Mouse (Mus musculus): ENCODE results near the gene Nat9. TPM values are rescaled to one million over a fixed set of nuclear protein-coding genes. Genes with fewer than 3 reads are reported as not detected.

Nat9 gene
- polyA plus RNA-seq, 1 experiment from 2014 or later, result 16.4 TPM

DNA sequence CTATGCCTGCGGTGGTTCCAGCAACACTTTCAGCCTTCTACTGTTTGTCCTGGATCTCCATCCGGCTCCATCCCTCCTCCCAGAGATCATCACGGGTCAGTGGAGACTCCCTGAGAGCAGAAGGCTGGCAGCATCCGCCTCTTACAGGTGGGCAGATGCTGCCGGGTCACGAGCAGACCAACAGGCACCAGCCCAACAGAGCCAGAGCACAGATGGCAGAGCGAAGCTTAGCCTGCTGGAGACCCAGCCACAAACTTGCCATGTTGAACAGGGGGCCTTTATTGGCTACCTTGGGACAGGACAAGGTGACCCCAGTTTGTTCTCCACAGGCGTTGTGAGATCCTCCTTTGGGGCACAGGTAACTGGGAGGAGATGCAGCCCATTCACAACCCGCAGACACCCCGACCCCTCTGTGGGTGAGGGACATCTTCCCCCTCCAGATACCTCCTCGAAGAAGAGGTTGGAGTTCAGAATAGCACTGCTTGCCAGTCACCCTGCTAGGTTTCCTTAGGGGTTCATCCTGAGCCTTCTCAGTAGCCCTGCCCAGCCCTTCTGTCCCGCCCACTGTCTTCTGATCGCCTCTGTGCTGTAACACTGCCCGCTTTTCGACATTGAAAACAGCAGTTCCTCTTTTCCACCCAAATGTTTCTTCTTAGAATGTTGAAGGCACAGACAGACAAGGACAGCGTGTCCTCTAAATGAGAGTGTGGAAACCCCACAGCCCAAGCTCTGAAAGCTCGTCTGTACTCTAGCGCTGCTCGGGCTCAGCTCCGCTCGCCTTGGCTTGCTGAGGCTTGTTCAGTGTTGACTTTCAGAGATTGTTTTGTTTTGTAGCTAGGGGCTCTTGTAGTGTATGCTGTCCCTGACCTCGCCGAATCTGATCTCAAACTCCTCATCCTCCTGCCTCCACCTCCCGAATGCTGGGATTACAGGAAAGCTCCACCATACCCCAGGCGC is 21.4 kb upstream of the Nat9 start:
- Histone ChIP-seq H3K36me3 (ENCODE audit: control insufficient read depth, insufficient read depth, low read length) (peaks cover 15% of the 10 kb centered on the region; the same call in 1 of the 2 replicates), H3K27me3 (replicated peaks; ENCODE audit: control insufficient read depth, insufficient read depth, low read length) (no peaks in the 10 kb centered on the region), H3K9ac (ENCODE audit: low read length) (no peak overlapping the region), H3K4me2 (ENCODE audit: low read length) (no peak overlapping the region), H3K27ac (ENCODE audit: low read depth) (no peak overlapping the region), H3K4me3 (ENCODE audit: low read depth, low read length) (no peak overlapping the region), H3K9me3 (ENCODE audit: control insufficient read depth, low read length) (no peaks in the 10 kb centered on the region), H3K4me1 (replicated peaks; ENCODE audit: control insufficient read depth, insufficient read depth, low read length) (no peaks in the 10 kb centered on the region)
- DNase-seq (ENCODE audit: low spot score), result no peak
- ATAC-seq (replicated peaks; ENCODE audit: low FRiP score, low TSS enrichment, low read depth), result no peak
- 80% methylated on average over 25 of the region's 25 CpGs for WGBS

DNA sequence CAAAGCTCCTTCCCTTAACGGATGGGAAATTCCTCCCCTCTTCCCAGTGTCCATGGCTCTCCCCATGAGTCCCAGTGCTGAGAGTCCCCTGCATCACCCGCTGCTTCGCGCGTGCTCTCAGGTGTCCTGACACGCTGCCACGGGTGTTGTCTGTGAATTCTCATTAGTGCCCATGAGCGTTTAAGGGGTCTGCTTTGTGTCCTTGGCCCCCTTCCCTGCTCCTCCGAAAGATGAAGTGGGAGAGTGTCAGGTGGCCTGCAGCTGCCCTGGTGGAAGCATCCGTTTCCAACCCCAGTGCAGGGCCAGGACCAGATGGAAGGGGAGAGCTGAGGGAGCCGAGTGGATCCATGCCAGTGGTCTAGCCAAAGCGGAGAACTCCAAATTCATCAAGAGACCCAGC is 20.5 kb upstream of the Nat9 start:
- Histone ChIP-seq H3K4me3 (ENCODE audit: low read depth, low read length) (no peak overlapping the region), H3K27me3 (replicated peaks; ENCODE audit: control insufficient read depth, insufficient read depth, low read length) (no peaks in the 10 kb centered on the region), H3K9ac (ENCODE audit: low read length) (no peak overlapping the region), H3K27ac (ENCODE audit: low read depth) (no peak overlapping the region), H3K36me3 (ENCODE audit: control insufficient read depth, insufficient read depth, low read length) (peaks cover 15% of the 10 kb centered on the region; the same call in 1 of the 2 replicates), H3K4me1 (replicated peaks; ENCODE audit: control insufficient read depth, insufficient read depth, low read length) (no peaks in the 10 kb centered on the region), H3K9me3 (ENCODE audit: control insufficient read depth, low read length) (no peaks in the 10 kb centered on the region), H3K4me2 (ENCODE audit: low read length) (no peak overlapping the region)
- WGBS, result 71% methylated on average over 12 of the region's 12 CpGs
- DNase-seq (ENCODE audit: low spot score) (no peak), ATAC-seq (replicated peaks; ENCODE audit: low FRiP score, low TSS enrichment, low read depth) (no peak)

DNA sequence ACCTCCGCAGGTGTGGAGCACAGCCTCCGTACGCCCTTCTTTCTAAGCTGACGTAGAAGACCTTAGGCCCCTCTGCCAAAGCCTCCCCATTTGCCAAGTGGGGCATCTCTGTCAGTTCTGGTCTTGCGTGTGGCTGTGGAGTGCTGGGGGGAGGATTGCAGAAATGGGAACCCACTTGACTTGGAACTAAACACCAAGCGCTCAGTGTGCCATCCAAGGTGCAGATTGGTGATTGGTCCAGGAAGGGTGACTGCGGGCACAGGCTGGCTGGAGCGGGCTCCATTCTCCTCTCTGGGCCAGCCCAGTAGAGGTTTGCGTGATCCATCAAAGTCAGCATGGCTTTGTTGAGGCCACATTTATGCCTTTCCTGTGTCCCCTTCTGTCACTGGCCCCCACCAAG is 15.1 kb upstream of the Nat9 start:
- H3K4me3 ChIP-seq (ENCODE audit: low read depth, low read length), result no peak overlapping the region
- H3K27ac ChIP-seq (ENCODE audit: low read depth), result no peak overlapping the region
- H3K9ac ChIP-seq (ENCODE audit: low read length), result no peak overlapping the region
- H3K27me3 ChIP-seq (replicated peaks; ENCODE audit: control insufficient read depth, insufficient read depth, low read length), result no peaks in the 10 kb centered on the region
- ATAC-seq (replicated peaks; ENCODE audit: low FRiP score, low TSS enrichment, low read depth), result no peak
- no peak for DNase-seq (ENCODE audit: low spot score)
- H3K4me1 ChIP-seq (replicated peaks; ENCODE audit: control insufficient read depth, insufficient read depth, low read length), result no peaks in the 10 kb centered on the region
- H3K4me2 ChIP-seq (ENCODE audit: low read length), result no peak overlapping the region
- H3K36me3 ChIP-seq (ENCODE audit: control insufficient read depth, insufficient read depth, low read length), result peaks cover 31% of the 10 kb centered on the region
- H3K9me3 ChIP-seq (ENCODE audit: control insufficient read depth, low read length), result no peaks in the 10 kb centered on the region
- whole genome bisulfite sequencing, result 90% methylated on average over 9 of the region's 9 CpGs

DNA sequence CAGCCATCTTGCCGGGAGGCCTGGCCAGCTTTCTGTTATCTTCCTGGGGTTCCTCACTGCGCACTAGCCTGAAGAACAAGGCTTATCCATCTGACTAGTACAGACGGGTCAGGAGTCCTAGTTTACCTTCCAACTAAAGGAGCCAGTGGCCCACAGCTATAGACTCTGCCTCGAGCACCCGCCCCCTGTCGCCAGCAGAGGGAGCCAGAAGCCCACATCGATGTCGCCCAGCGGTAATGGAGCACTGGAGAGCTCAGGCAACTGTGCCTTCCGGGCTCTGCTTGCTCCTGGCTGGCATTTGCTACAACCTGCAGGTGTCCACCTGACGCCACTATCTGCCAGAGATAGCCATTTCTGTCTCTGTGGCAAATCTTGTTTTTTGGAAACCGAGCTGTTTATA is 14.7 kb upstream of the Nat9 start:
- H3K27me3 ChIP-seq (replicated peaks; ENCODE audit: control insufficient read depth, insufficient read depth, low read length), result no peaks in the 10 kb centered on the region
- H3K36me3 ChIP-seq (ENCODE audit: control insufficient read depth, insufficient read depth, low read length), result peaks cover 30% of the 10 kb centered on the region
- WGBS, result 13% methylated on average over 12 of the region's 12 CpGs
- peak; percentile 92 for DNase-seq (ENCODE audit: low spot score)
- H3K9me3 ChIP-seq (ENCODE audit: control insufficient read depth, low read length), result no peaks in the 10 kb centered on the region
- no peak overlapping the region for H3K4me2 ChIP-seq (ENCODE audit: low read length)
- peak; percentile 59 for ATAC-seq (replicated peaks; ENCODE audit: low FRiP score, low TSS enrichment, low read depth)
- no peaks in the 10 kb centered on the region for H3K4me1 ChIP-seq (replicated peaks; ENCODE audit: control insufficient read depth, insufficient read depth, low read length)
- no peak overlapping the region for H3K27ac ChIP-seq (ENCODE audit: low read depth)
- no peak overlapping the region for H3K9ac ChIP-seq (ENCODE audit: low read length)
- no peak overlapping the region for H3K4me3 ChIP-seq (ENCODE audit: low read depth, low read length)

DNA sequence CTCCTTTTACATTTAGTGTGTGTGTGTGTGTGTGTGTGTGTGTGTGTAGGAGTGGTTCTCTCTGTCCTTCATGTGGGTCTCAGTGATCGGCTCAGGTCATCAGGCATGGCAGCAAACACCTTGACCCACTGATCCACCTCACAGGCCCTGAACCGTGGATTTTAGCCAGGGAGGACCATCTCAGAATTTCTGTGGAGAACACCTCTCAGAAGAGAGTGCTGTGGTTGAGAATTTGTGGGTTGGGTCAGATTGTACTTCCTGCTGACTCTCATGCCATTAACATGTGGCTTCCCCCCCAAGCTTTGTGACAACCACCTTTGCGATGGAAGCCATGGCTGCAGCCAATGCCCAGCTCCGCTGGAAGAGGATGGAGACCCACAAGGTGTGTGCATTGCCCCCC is 12.9 kb upstream of the Nat9 start:
- Histone ChIP-seq H3K36me3 (ENCODE audit: control insufficient read depth, insufficient read depth, low read length) (peaks cover 24% of the 10 kb centered on the region), H3K9me3 (ENCODE audit: control insufficient read depth, low read length) (no peaks in the 10 kb centered on the region), H3K27ac (ENCODE audit: low read depth) (no peak overlapping the region), H3K27me3 (replicated peaks; ENCODE audit: control insufficient read depth, insufficient read depth, low read length) (no peaks in the 10 kb centered on the region), H3K9ac (ENCODE audit: low read length) (no peak overlapping the region), H3K4me2 (ENCODE audit: low read length) (no peak overlapping the region), H3K4me1 (replicated peaks; ENCODE audit: control insufficient read depth, insufficient read depth, low read length) (no peaks in the 10 kb centered on the region), H3K4me3 (ENCODE audit: low read depth, low read length) (no peak overlapping the region)
- 94% methylated on average over 4 of the region's 4 CpGs for WGBS
- ATAC-seq (replicated peaks; ENCODE audit: low FRiP score, low TSS enrichment, low read depth) (no peak), DNase-seq (ENCODE audit: low spot score) (no peak)

DNA sequence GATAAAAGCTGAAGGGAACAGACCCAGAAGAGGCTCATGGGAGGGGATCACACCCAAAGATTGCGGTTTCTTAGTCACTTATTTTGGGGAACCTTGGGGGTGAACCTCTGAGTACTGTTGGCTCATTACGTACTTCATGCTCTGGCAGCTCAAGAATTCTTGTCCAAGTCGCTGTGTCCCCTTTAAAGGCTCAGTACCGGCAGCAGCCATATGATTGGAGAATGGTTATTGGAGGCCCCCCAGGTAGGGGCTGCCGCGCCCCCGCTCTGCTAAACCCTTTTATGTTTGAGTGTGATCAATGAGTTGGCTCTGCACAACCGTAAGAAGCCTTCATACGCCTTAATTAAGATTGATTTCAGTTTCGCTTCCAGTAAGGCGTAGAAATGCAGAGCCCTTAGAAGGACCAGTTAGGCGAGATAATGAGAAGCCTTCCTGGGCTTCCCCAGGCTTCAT is 11.3 kb upstream of the Nat9 start:
- Histone ChIP-seq H3K36me3 (ENCODE audit: control insufficient read depth, insufficient read depth, low read length) (peaks cover 16% of the 10 kb centered on the region), H3K4me1 (replicated peaks; ENCODE audit: control insufficient read depth, insufficient read depth, low read length) (no peaks in the 10 kb centered on the region), H3K4me2 (ENCODE audit: low read length) (no peak overlapping the region), H3K9me3 (ENCODE audit: control insufficient read depth, low read length) (no peaks in the 10 kb centered on the region), H3K27ac (ENCODE audit: low read depth) (no peak overlapping the region), H3K4me3 (ENCODE audit: low read depth, low read length) (no peak overlapping the region), H3K9ac (ENCODE audit: low read length) (no peak overlapping the region), H3K27me3 (replicated peaks; ENCODE audit: control insufficient read depth, insufficient read depth, low read length) (no peaks in the 10 kb centered on the region)
- ATAC-seq (replicated peaks; ENCODE audit: low FRiP score, low TSS enrichment, low read depth), result no peak
- no peak for DNase-seq (ENCODE audit: low spot score)
- WGBS, result 46% methylated on average over 12 of the region's 12 CpGs

DNA sequence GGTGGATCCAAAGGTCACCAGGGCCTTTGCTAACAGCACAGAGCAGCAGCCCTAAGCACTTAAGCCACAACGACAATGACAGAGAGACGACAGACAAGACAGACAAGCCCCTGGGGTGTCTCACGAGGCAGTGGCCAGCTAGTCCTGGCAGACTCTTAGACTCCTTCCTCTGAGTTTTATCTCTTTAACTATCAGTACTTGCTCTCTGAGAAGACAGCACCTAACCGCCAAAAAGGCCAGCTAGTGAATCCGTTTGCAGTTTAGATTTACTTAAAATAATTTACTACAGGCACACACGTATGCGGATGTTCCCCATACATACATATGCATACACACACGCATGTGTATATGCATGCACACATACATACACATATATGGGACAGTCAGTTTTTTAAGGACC is 9.9 kb upstream of the Nat9 start:
- H3K36me3 ChIP-seq (ENCODE audit: control insufficient read depth, insufficient read depth, low read length), result peaks cover 16% of the 10 kb centered on the region
- H3K27ac ChIP-seq (ENCODE audit: low read depth), result no peak overlapping the region
- no peaks in the 10 kb centered on the region for H3K4me1 ChIP-seq (replicated peaks; ENCODE audit: control insufficient read depth, insufficient read depth, low read length)
- no peak for DNase-seq (ENCODE audit: low spot score)
- no peak for ATAC-seq (replicated peaks; ENCODE audit: low FRiP score, low TSS enrichment, low read depth)
- no peak overlapping the region for H3K9ac ChIP-seq (ENCODE audit: low read length)
- H3K27me3 ChIP-seq (replicated peaks; ENCODE audit: control insufficient read depth, insufficient read depth, low read length), result no peaks in the 10 kb centered on the region
- H3K9me3 ChIP-seq (ENCODE audit: control insufficient read depth, low read length), result no peaks in the 10 kb centered on the region
- H3K4me3 ChIP-seq (ENCODE audit: low read depth, low read length), result no peak overlapping the region
- 73% methylated on average over 8 of the region's 8 CpGs for WGBS
- H3K4me2 ChIP-seq (ENCODE audit: low read length), result no peak overlapping the region

DNA sequence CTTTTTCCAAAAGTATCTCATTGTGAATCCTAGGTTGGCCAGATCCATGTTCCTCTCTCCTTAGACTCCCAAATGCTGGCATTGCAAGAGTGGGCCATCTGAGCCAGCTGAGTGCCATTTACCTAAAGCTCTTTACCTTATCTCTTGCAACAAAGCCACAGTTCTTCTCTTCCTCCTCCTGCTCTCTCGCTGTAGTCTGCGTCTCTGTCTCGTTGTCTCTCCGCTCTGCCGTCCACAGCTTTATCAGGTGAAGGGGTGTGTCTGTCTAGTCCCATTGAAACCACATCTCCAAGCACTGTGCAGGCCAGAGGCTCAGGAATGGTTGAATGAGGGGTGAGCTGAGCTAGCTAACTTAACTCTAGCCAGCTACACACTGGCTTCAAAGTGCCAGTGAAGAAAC is 8.3 kb upstream of the Nat9 start:
- H3K27me3 ChIP-seq (replicated peaks; ENCODE audit: control insufficient read depth, insufficient read depth, low read length), result no peaks in the 10 kb centered on the region
- no peak overlapping the region for H3K4me3 ChIP-seq (ENCODE audit: low read depth, low read length)
- no peak overlapping the region for H3K9ac ChIP-seq (ENCODE audit: low read length)
- H3K4me2 ChIP-seq (ENCODE audit: low read length), result no peak overlapping the region
- no peaks in the 10 kb centered on the region for H3K9me3 ChIP-seq (ENCODE audit: control insufficient read depth, low read length)
- DNase-seq (ENCODE audit: low spot score) (no peak), ATAC-seq (replicated peaks; ENCODE audit: low FRiP score, low TSS enrichment, low read depth) (no peak)
- 0 out of 2 replicates have a peak, but pooled peaks cover 2% of the 10 kb centered on the region for H3K4me1 ChIP-seq (replicated peaks; ENCODE audit: control insufficient read depth, insufficient read depth, low read length)
- H3K27ac ChIP-seq (ENCODE audit: low read depth), result no peak overlapping the region
- WGBS, result 75% methylated on average over 5 of the region's 5 CpGs
- H3K36me3 ChIP-seq (ENCODE audit: control insufficient read depth, insufficient read depth, low read length), result peaks cover 4% of the 10 kb centered on the region

DNA sequence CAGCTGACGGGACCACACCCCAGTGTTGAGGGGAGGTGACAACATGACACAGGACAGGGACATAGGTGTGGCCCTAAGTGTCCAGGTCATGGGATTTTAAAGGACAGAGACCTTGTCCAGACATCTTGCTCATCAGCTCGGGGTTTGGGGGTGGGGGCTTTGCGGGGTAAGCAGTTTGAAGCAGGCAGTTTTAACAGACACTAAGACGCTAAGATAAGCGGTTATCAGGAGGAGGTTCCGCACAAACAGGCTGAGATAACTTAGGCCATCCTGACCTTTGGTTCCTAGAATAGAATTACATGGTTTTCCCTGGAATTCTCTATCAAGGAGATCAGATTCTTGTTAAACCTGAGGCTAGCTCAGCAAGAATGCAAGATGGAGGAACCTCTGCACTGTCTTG is 7.0 kb upstream of the Nat9 start:
- Histone ChIP-seq H3K9me3 (ENCODE audit: control insufficient read depth, low read length) (no peaks in the 10 kb centered on the region), H3K27ac (ENCODE audit: low read depth) (no peak overlapping the region), H3K36me3 (ENCODE audit: control insufficient read depth, insufficient read depth, low read length) (no peaks in the 10 kb centered on the region; the same call in 1 of the 2 replicates), H3K4me3 (ENCODE audit: low read depth, low read length) (no peak overlapping the region), H3K4me2 (ENCODE audit: low read length) (no peak overlapping the region), H3K9ac (ENCODE audit: low read length) (no peak overlapping the region), H3K27me3 (replicated peaks; ENCODE audit: control insufficient read depth, insufficient read depth, low read length) (no peaks in the 10 kb centered on the region), H3K4me1 (replicated peaks; ENCODE audit: control insufficient read depth, insufficient read depth, low read length) (0 out of 2 replicates have a peak, but pooled peaks cover 2% of the 10 kb centered on the region)
- 74% methylated on average over 6 of the region's 6 CpGs for WGBS
- DNase-seq (ENCODE audit: low spot score) (no peak), ATAC-seq (replicated peaks; ENCODE audit: low FRiP score, low TSS enrichment, low read depth) (no peak)

Measured in intestine, embryonic 14.5 days (tissue).